Mouse (Mus musculus): ENCODE measurements around the gene Cdon. TPM values are rescaled to one million over a fixed set of nuclear protein-coding genes. Genes with fewer than 3 reads are reported as not detected.

Cdon gene
- polyA plus RNA-seq, 1 experiment from 2014 or later, result 23.4 TPM

- H3K4me3 ChIP-seq (replicated peaks), result no peak overlapping the region
- no peak overlapping the region for H3K27ac ChIP-seq
- ATAC-seq (ENCODE audit: low FRiP score), result no peak
- peaks cover 3% of the 10 kb centered on the region for H3K4me1 ChIP-seq
- no peak overlapping the region for H3K9ac ChIP-seq
- peaks cover 6% of the 10 kb centered on the region; the same call in 1 of the 2 replicates for H3K27me3 ChIP-seq
- H3K9me3 ChIP-seq, result no peaks in the 10 kb centered on the region
- H3K36me3 ChIP-seq (replicated peaks), result no peaks in the 10 kb centered on the region
- WGBS, result 79% methylated on average over 9 of the region's 9 CpGs
- no peak overlapping the region for H3K4me2 ChIP-seq
These were observed 112.3 kb downstream of the Cdon start for GRCm38 (mm10) chr9:35533266-35533665.

DNA sequence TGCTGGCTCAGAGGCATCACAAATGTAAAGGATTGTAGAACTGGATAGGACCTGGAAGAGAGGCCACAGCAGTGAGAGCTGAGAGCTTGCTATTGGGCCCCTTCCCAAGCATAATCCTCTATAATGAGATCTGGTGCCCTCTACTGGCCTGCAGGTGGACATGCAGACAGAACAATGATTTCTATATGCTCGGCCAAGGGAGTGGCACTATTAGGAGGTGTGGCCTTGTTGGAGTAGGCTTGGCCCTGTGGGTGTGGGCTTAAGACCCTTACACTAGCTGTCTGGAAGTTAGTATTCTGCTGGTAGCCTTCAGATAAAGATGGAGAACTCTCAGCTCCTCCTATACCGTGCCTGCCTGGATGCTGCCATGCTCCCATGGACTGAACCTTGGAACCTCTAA is 114.2 kb downstream of the Cdon start:
- Histone ChIP-seq H3K4me2 (no peak overlapping the region), H3K9me3 (no peaks in the 10 kb centered on the region), H3K4me1 (no peaks in the 10 kb centered on the region), H3K27ac (no peak overlapping the region), H3K36me3 (replicated peaks) (no peaks in the 10 kb centered on the region), H3K9ac (no peak overlapping the region), H3K27me3 (0 out of 2 replicates have a peak, but pooled peaks cover 3% of the 10 kb centered on the region), H3K4me3 (replicated peaks) (no peak overlapping the region)
- peak; percentile 90 for ATAC-seq (ENCODE audit: low FRiP score)
- WGBS, result 8% methylated on average over 2 of the region's 2 CpGs

GRCm38 (mm10) chr9:35535876-35536275 is 114.9 kb downstream of the Cdon start:
- Histone ChIP-seq H3K9ac (no peak overlapping the region), H3K4me3 (replicated peaks) (no peak overlapping the region), H3K9me3 (no peaks in the 10 kb centered on the region), H3K4me2 (no peak overlapping the region), H3K27ac (no peak overlapping the region), H3K27me3 (0 out of 2 replicates have a peak, but pooled peaks cover 3% of the 10 kb centered on the region), H3K36me3 (replicated peaks) (0 out of 2 replicates have a peak, but pooled peaks cover 2% of the 10 kb centered on the region), H3K4me1 (no peaks in the 10 kb centered on the region)
- no peak for ATAC-seq (ENCODE audit: low FRiP score)
- 83% methylated on average over 4 of the region's 4 CpGs for WGBS

GRCm38 (mm10) chr9:35539001-35539750 is 118.2 kb downstream of the Cdon start:
- Histone ChIP-seq H3K27me3 (no peaks in the 10 kb centered on the region), H3K9me3 (no peaks in the 10 kb centered on the region), H3K27ac (no peak overlapping the region), H3K4me2 (no peak overlapping the region), H3K4me1 (no peaks in the 10 kb centered on the region), H3K36me3 (replicated peaks) (0 out of 2 replicates have a peak, but pooled peaks cover 3% of the 10 kb centered on the region), H3K4me3 (replicated peaks) (no peak overlapping the region), H3K9ac (no peak overlapping the region)
- WGBS, result 83% methylated on average over 13 of the region's 13 CpGs
- no peak for ATAC-seq (ENCODE audit: low FRiP score)

GRCm38 (mm10) chr9:35541024-35541423 is 120.1 kb downstream of the Cdon start:
- Histone ChIP-seq H3K27ac (no peak overlapping the region), H3K9me3 (no peaks in the 10 kb centered on the region), H3K36me3 (replicated peaks) (0 out of 2 replicates have a peak, but pooled peaks cover 3% of the 10 kb centered on the region), H3K9ac (no peak overlapping the region), H3K27me3 (no peaks in the 10 kb centered on the region), H3K4me3 (replicated peaks) (no peak overlapping the region), H3K4me2 (no peak overlapping the region), H3K4me1 (no peaks in the 10 kb centered on the region)
- no peak for ATAC-seq (ENCODE audit: low FRiP score)
- 86% methylated on average over 5 of the region's 5 CpGs for WGBS

GRCm38 (mm10) chr9:35541488-35541887 is 120.6 kb downstream of the Cdon start:
- 8% methylated on average over 6 of the region's 6 CpGs for WGBS
- Histone ChIP-seq H3K4me1 (no peaks in the 10 kb centered on the region), H3K27ac (no peak overlapping the region), H3K4me2 (no peak overlapping the region), H3K9me3 (no peaks in the 10 kb centered on the region), H3K9ac (no peak overlapping the region), H3K36me3 (replicated peaks) (0 out of 2 replicates have a peak, but pooled peaks cover 5% of the 10 kb centered on the region), H3K27me3 (no peaks in the 10 kb centered on the region), H3K4me3 (replicated peaks) (no peak overlapping the region)
- peak; percentile 87 for ATAC-seq (ENCODE audit: low FRiP score)

- Histone ChIP-seq H3K4me2 (no peak overlapping the region), H3K9me3 (no peaks in the 10 kb centered on the region), H3K4me3 (replicated peaks) (no peak overlapping the region), H3K36me3 (replicated peaks) (0 out of 2 replicates have a peak, but pooled peaks cover 8% of the 10 kb centered on the region), H3K4me1 (no peaks in the 10 kb centered on the region), H3K27me3 (no peaks in the 10 kb centered on the region), H3K27ac (no peak overlapping the region), H3K9ac (no peak overlapping the region)
- ATAC-seq (ENCODE audit: low FRiP score), result no peak
- 75% methylated on average over 6 of the region's 6 CpGs for WGBS
These were observed 121.0 kb downstream of the Cdon start for GRCm38 (mm10) chr9:35541941-35542340.

GRCm38 (mm10) chr9:35543099-35543860 is 122.4 kb downstream of the Cdon start:
- 87% methylated on average over 14 of the region's 14 CpGs for WGBS
- Histone ChIP-seq H3K9ac (no peak overlapping the region), H3K27ac (no peak overlapping the region), H3K4me2 (no peak overlapping the region), H3K9me3 (no peaks in the 10 kb centered on the region), H3K36me3 (replicated peaks) (0 out of 2 replicates have a peak, but pooled peaks cover 8% of the 10 kb centered on the region), H3K4me3 (replicated peaks) (no peak overlapping the region), H3K27me3 (no peaks in the 10 kb centered on the region), H3K4me1 (no peaks in the 10 kb centered on the region)
- ATAC-seq (ENCODE audit: low FRiP score), result no peak

GRCm38 (mm10) chr9:35544666-35545065 is 123.7 kb downstream of the Cdon start:
- Histone ChIP-seq H3K27me3 (no peaks in the 10 kb centered on the region), H3K4me2 (no peak overlapping the region), H3K9ac (no peak overlapping the region), H3K9me3 (no peaks in the 10 kb centered on the region), H3K36me3 (replicated peaks) (0 out of 2 replicates have a peak, but pooled peaks cover 8% of the 10 kb centered on the region), H3K27ac (no peak overlapping the region), H3K4me3 (replicated peaks) (no peak overlapping the region), H3K4me1 (no peaks in the 10 kb centered on the region)
- no peak for ATAC-seq (ENCODE audit: low FRiP score)
- 76% methylated on average over 2 of the region's 2 CpGs for WGBS

DNA sequence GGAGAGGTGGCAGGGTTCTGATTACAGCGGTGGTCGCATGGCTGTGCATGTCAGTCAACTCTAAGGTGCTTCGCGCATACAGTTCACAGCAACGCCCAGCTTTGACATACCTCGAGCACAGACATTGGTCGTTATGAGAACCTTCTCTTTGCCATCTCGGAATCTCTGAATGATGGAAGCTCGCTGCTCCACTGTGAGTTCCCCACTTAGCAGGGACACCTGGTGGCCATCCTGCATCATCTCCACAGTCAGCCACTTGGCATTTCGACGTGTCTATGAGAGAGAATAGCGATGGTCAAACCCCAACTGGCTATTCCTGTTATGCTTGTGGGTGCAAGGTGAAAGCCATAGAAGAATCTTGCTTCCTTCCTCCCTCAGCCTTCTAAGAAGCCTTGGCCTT is 124.8 kb downstream of the Cdon start:
- ATAC-seq (ENCODE audit: low FRiP score), result no peak
- Histone ChIP-seq H3K9ac (no peak overlapping the region), H3K36me3 (replicated peaks) (0 out of 2 replicates have a peak, but pooled peaks cover 7% of the 10 kb centered on the region), H3K27ac (no peak overlapping the region), H3K4me2 (no peak overlapping the region), H3K4me1 (no peaks in the 10 kb centered on the region), H3K4me3 (replicated peaks) (no peak overlapping the region), H3K27me3 (no peaks in the 10 kb centered on the region), H3K9me3 (no peaks in the 10 kb centered on the region)
- WGBS, result 79% methylated on average over 12 of the region's 12 CpGs

DNA sequence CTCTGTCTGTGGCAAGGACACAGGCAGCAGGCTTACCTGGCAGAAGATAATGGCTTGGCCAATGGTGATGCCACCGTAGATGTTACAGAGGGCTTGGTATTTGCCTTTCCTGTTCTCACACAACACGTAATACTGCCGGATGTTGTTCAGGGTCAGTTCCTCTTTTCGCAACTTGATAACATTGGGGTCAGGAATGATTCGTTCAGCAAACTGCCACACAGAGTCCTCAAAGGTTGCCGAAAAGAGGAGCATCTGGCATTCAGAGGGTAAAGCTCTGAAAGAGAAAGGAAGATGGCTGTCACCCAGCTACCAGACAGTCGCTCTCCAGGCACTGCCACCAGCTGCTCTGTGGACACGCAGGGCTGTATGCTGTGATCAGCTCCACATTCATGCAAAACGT is 125.8 kb downstream of the Cdon start:
- Histone ChIP-seq H3K27me3 (no peaks in the 10 kb centered on the region), H3K9me3 (no peaks in the 10 kb centered on the region), H3K4me2 (no peak overlapping the region), H3K36me3 (replicated peaks) (0 out of 2 replicates have a peak, but pooled peaks cover 5% of the 10 kb centered on the region), H3K4me3 (replicated peaks) (no peak overlapping the region), H3K9ac (no peak overlapping the region), H3K4me1 (no peaks in the 10 kb centered on the region), H3K27ac (no peak overlapping the region)
- ATAC-seq (ENCODE audit: low FRiP score), result no peak
- 85% methylated on average over 9 of the region's 9 CpGs for WGBS

DNA sequence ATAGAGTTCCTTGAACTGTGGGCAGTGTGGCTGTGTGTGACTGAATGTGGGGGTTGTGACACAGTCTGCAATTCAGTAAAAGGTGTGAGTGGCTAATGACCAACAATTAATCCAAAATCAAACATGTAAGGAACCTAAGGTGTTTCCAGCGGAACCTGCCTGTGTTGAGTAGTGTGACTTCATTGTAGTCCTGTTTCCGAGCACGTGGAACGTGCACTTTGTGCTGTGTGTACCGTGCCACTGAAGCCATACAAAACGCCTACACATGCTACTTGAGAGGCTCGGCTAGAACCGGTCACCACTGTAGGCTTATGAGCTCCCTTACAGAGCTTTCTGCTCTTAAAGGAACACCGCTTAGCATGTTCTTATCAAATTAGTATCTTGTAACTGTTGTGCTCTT is 127.5 kb downstream of the Cdon start:
- no peak overlapping the region for H3K4me3 ChIP-seq (replicated peaks)
- H3K4me2 ChIP-seq, result no peak overlapping the region
- H3K4me1 ChIP-seq, result no peaks in the 10 kb centered on the region
- H3K9me3 ChIP-seq, result no peaks in the 10 kb centered on the region
- no peak overlapping the region for H3K9ac ChIP-seq
- no peak overlapping the region for H3K27ac ChIP-seq
- H3K36me3 ChIP-seq (replicated peaks), result 0 out of 2 replicates have a peak, but pooled peaks cover 5% of the 10 kb centered on the region
- WGBS, result 87% methylated on average over 9 of the region's 9 CpGs
- no peaks in the 10 kb centered on the region for H3K27me3 ChIP-seq
- ATAC-seq (ENCODE audit: low FRiP score), result no peak

All from forebrain, embryonic 12.5 days (tissue).